Mouse (Mus musculus) megakaryocyte, embryonic 14.5 days (primary cell): Measurements from ENCODE around the gene Tigd2.

Source experiments
- FLI1 ChIP-seq: IDR thresholded peaks from 2 replicates; pipeline ENCODE4 v1.6.1; 2012; ENCODE audit warnings: low read length, inconsistent platforms, mixed read lengths
- GATA1 ChIP-seq: IDR thresholded peaks from 3 replicates; pipeline ENCODE4 v1.6.1; 2012; ENCODE audit warnings: mixed read lengths, low read length, inconsistent platforms, borderline replicate concordance

GRCm38 (mm10) chr6:59233651-59234050 lies 25.0 kb downstream of the Tigd2 start:
- TF ChIP-seq GATA1 (no peak), FLI1 (no peak)
